Mouse (Mus musculus): Measurements from ENCODE around the gene Magi2. TPM values are rescaled to one million over a fixed set of nuclear protein-coding genes. Genes with fewer than 3 reads are reported as not detected.

Magi2 gene
- polyA plus RNA-seq, 1 experiment from 2014 or later: 37.7 TPM

- Histone ChIP-seq H3K36me3 (ENCODE audit: control insufficient read depth, insufficient read depth) (no peaks in the 10 kb centered on the region), H3K9me3 (ENCODE audit: control insufficient read depth, low read length) (no peaks in the 10 kb centered on the region), H3K9ac (replicated peaks; ENCODE audit: low read depth, low read length) (no peak overlapping the region), H3K4me3 (replicated peaks; ENCODE audit: low read length) (no peak overlapping the region), H3K4me2 (ENCODE audit: low read length) (no peak overlapping the region), H3K4me1 (replicated peaks; ENCODE audit: control insufficient read depth, insufficient read depth, low read length) (no peaks in the 10 kb centered on the region), H3K27me3 (replicated peaks; ENCODE audit: control insufficient read depth, insufficient read depth, low read length) (no peaks in the 10 kb centered on the region), H3K27ac (ENCODE audit: low read length) (no peak overlapping the region)
- ATAC-seq: no peak
- WGBS: 96% methylated on average over 8 of the region's 8 CpGs
Measured at GRCm38 (mm10) chr5:20667601-20668000, 1440.8 kb downstream of the Magi2 start.

DNA sequence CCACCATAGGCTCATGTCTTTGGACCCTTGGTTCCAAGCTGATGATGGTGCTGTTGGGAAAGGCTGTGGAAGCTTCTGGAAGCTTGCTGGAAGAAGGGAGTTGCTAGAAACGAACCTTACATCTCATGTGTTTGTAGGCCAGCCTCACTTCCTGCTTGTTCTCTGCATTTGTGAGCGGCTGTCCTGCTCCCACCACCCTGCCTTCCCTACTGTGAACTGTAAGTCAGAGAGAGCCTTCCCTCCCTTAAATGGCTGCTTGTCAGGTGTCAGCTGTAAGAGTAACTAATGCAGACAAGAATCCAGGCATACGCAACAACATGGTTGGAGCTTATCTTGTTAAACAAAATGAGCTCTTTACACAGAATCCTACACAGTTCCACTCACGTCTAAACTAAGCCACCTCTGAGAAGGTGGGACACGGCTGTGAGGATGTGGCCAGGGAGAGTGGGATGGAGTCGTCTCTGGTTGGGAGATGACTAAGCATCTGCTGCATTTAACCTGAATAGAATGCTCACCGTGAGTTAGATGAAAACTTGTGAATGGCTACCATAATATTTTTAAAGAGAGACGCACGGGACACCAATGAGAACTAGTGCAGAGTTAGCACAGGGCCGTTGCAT lies 1442.0 kb downstream of the Magi2 start:
- H3K4me1 ChIP-seq (replicated peaks; ENCODE audit: control insufficient read depth, insufficient read depth, low read length): no peaks in the 10 kb centered on the region
- H3K36me3 ChIP-seq (ENCODE audit: control insufficient read depth, insufficient read depth): no peaks in the 10 kb centered on the region
- H3K4me2 ChIP-seq (ENCODE audit: low read length): no peak overlapping the region
- no peak overlapping the region for H3K27ac ChIP-seq (ENCODE audit: low read length)
- no peak overlapping the region for H3K4me3 ChIP-seq (replicated peaks; ENCODE audit: low read length)
- H3K9ac ChIP-seq (replicated peaks; ENCODE audit: low read depth, low read length): no peak overlapping the region
- no peak for ATAC-seq
- no peaks in the 10 kb centered on the region for H3K27me3 ChIP-seq (replicated peaks; ENCODE audit: control insufficient read depth, insufficient read depth, low read length)
- H3K9me3 ChIP-seq (ENCODE audit: control insufficient read depth, low read length): no peaks in the 10 kb centered on the region
- WGBS: 93% methylated on average over 10 of the region's 10 CpGs

- no peaks in the 10 kb centered on the region for H3K4me1 ChIP-seq (replicated peaks; ENCODE audit: control insufficient read depth, insufficient read depth, low read length)
- H3K4me3 ChIP-seq (replicated peaks; ENCODE audit: low read length): no peak overlapping the region
- no peak overlapping the region for H3K4me2 ChIP-seq (ENCODE audit: low read length)
- WGBS: 91% methylated on average over 5 of the region's 5 CpGs
- H3K36me3 ChIP-seq (ENCODE audit: control insufficient read depth, insufficient read depth): no peaks in the 10 kb centered on the region
- no peaks in the 10 kb centered on the region for H3K27me3 ChIP-seq (replicated peaks; ENCODE audit: control insufficient read depth, insufficient read depth, low read length)
- H3K9me3 ChIP-seq (ENCODE audit: control insufficient read depth, low read length): no peaks in the 10 kb centered on the region
- no peak overlapping the region for H3K9ac ChIP-seq (replicated peaks; ENCODE audit: low read depth, low read length)
- ATAC-seq: no peak
- no peak overlapping the region for H3K27ac ChIP-seq (ENCODE audit: low read length)
Measured at GRCm38 (mm10) chr5:20669456-20669855, 1442.6 kb downstream of the Magi2 start.

DNA sequence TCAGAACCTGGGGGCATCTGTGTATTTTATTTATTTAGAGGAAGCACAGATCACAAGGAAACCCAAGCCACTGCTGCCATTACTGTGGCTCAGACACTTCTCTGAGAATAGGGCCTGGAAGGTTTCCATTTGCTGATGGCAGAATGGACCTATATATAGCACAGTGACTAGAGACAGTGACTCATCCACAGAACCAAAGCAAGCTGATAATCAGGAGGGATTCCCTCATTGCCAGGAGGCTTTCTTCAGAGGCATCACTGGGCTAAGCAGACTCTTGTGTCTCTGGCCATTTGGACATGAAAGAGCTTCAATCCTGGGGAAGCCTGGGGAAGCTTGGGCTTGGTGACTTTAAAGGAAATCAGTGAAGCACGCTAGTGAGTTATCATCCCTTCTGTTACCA lies 1445.0 kb downstream of the Magi2 start:
- 61% methylated on average over 1 of the region's 1 CpGs for WGBS
- Histone ChIP-seq H3K36me3 (ENCODE audit: control insufficient read depth, insufficient read depth) (no peaks in the 10 kb centered on the region), H3K4me2 (ENCODE audit: low read length) (no peak overlapping the region), H3K9me3 (ENCODE audit: control insufficient read depth, low read length) (no peaks in the 10 kb centered on the region), H3K4me3 (replicated peaks; ENCODE audit: low read length) (no peak overlapping the region), H3K27me3 (replicated peaks; ENCODE audit: control insufficient read depth, insufficient read depth, low read length) (no peaks in the 10 kb centered on the region), H3K4me1 (replicated peaks; ENCODE audit: control insufficient read depth, insufficient read depth, low read length) (peaks cover 10% of the 10 kb centered on the region), H3K9ac (replicated peaks; ENCODE audit: low read depth, low read length) (no peak overlapping the region), H3K27ac (ENCODE audit: low read length) (no peak overlapping the region)
- ATAC-seq: no peak

DNA sequence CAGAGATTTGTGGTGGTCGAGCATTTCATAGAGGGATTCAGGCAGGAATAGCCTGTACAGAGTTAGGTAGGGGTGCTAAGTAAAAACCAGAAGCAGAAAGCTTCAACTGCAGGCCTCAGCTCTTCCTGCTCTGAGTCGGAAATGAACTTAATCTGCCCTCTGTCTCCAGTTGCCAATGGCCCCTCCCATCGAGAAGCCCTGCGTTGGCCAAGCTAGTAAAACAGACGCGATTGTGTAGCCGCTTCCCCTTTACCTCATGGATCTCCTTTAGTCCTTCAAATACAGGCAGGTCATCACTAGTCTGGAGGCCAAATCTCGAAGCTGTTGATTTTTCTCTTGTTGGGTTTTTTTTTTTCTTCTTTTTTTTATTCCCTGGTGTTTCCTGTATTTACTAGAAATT lies 1447.7 kb downstream of the Magi2 start:
- peaks cover 10% of the 10 kb centered on the region for H3K4me1 ChIP-seq (replicated peaks; ENCODE audit: control insufficient read depth, insufficient read depth, low read length)
- H3K27ac ChIP-seq (ENCODE audit: low read length): no peak overlapping the region
- H3K9me3 ChIP-seq (ENCODE audit: control insufficient read depth, low read length): no peaks in the 10 kb centered on the region
- no peaks in the 10 kb centered on the region for H3K36me3 ChIP-seq (ENCODE audit: control insufficient read depth, insufficient read depth)
- no peak overlapping the region for H3K9ac ChIP-seq (replicated peaks; ENCODE audit: low read depth, low read length)
- no peak overlapping the region for H3K4me3 ChIP-seq (replicated peaks; ENCODE audit: low read length)
- no peak overlapping the region for H3K4me2 ChIP-seq (ENCODE audit: low read length)
- ATAC-seq: no peak
- H3K27me3 ChIP-seq (replicated peaks; ENCODE audit: control insufficient read depth, insufficient read depth, low read length): no peaks in the 10 kb centered on the region
- 76% methylated on average over 8 of the region's 8 CpGs for WGBS

- Histone ChIP-seq H3K9me3 (ENCODE audit: control insufficient read depth, low read length) (no peaks in the 10 kb centered on the region), H3K9ac (replicated peaks; ENCODE audit: low read depth, low read length) (no peak overlapping the region)
Measured at GRCm38 (mm10) chr5:20675163-20675665, 1448.4 kb downstream of the Magi2 start.

DNA sequence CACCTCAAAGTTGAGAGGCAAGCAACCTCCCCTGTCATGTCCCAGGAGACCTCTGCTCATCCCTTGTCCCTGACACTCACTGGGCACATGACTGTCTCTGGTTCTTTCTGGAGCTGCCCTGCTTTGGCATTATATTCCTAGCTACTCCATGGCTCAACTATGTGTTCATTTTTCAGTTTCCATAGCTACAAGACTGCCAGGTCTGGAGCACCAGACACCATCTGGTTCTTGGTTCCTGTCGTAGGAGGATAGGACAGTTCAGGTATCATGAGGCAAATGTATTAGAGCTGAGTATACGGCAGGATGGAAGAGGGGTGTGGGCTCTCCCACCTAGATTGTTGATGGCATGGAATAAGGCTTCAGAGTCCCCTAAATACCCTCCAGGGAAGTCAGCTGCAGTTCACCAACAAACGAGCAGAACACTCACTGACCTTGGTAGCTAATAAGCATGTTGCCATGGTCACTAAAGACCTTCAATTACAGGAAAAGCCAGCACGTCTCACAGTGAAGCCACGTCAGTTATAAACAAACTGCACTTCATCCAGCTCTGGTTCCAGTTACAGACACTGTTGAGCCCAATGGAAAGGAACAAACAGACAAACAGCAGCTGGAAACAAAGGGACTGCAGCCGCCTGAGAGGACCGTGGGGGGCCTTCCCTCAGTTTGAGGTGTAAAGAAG lies 1449.5 kb downstream of the Magi2 start:
- Histone ChIP-seq H3K27ac (ENCODE audit: low read length) (peak overlapping the region; percentile 41), H3K4me2 (ENCODE audit: low read length) (no peak overlapping the region), H3K27me3 (replicated peaks; ENCODE audit: control insufficient read depth, insufficient read depth, low read length) (no peaks in the 10 kb centered on the region), H3K9me3 (ENCODE audit: control insufficient read depth, low read length) (no peaks in the 10 kb centered on the region), H3K9ac (replicated peaks; ENCODE audit: low read depth, low read length) (no peak overlapping the region), H3K36me3 (ENCODE audit: control insufficient read depth, insufficient read depth) (no peaks in the 10 kb centered on the region), H3K4me1 (replicated peaks; ENCODE audit: control insufficient read depth, insufficient read depth, low read length) (peaks cover 10% of the 10 kb centered on the region), H3K4me3 (replicated peaks; ENCODE audit: low read length) (no peak overlapping the region)
- 14% methylated on average over 7 of the region's 7 CpGs for WGBS
- ATAC-seq: peak; percentile 73

More at GRCm38 (mm10) chr5:20675163-20675665, 1448.4 kb downstream of the Magi2 start:
- H3K27ac ChIP-seq (ENCODE audit: low read length): no peak overlapping the region
- no peak overlapping the region for H3K4me3 ChIP-seq (replicated peaks; ENCODE audit: low read length)
- peaks cover 10% of the 10 kb centered on the region for H3K4me1 ChIP-seq (replicated peaks; ENCODE audit: control insufficient read depth, insufficient read depth, low read length)
- ATAC-seq: no peak
- no peaks in the 10 kb centered on the region for H3K27me3 ChIP-seq (replicated peaks; ENCODE audit: control insufficient read depth, insufficient read depth, low read length)
- no peaks in the 10 kb centered on the region for H3K36me3 ChIP-seq (ENCODE audit: control insufficient read depth, insufficient read depth)
- no peak overlapping the region for H3K4me2 ChIP-seq (ENCODE audit: low read length)

GRCm38 (mm10) chr5:20677246-20677645 lies 1450.4 kb downstream of the Magi2 start:
- no peak for ATAC-seq
- H3K4me2 ChIP-seq (ENCODE audit: low read length): no peak overlapping the region
- H3K9ac ChIP-seq (replicated peaks; ENCODE audit: low read depth, low read length): no peak overlapping the region
- no peaks in the 10 kb centered on the region for H3K36me3 ChIP-seq (ENCODE audit: control insufficient read depth, insufficient read depth)
- H3K27me3 ChIP-seq (replicated peaks; ENCODE audit: control insufficient read depth, insufficient read depth, low read length): no peaks in the 10 kb centered on the region
- peaks cover 10% of the 10 kb centered on the region for H3K4me1 ChIP-seq (replicated peaks; ENCODE audit: control insufficient read depth, insufficient read depth, low read length)
- WGBS: 65% methylated on average over 3 of the region's 3 CpGs
- no peak overlapping the region for H3K4me3 ChIP-seq (replicated peaks; ENCODE audit: low read length)
- no peaks in the 10 kb centered on the region for H3K9me3 ChIP-seq (ENCODE audit: control insufficient read depth, low read length)
- H3K27ac ChIP-seq (ENCODE audit: low read length): no peak overlapping the region; the same call in 1 of the 2 replicates

- H3K4me2 ChIP-seq (ENCODE audit: low read length): no peak overlapping the region
- no peak overlapping the region for H3K27ac ChIP-seq (ENCODE audit: low read length)
- H3K27me3 ChIP-seq (replicated peaks; ENCODE audit: control insufficient read depth, insufficient read depth, low read length): no peaks in the 10 kb centered on the region
- no peaks in the 10 kb centered on the region for H3K36me3 ChIP-seq (ENCODE audit: control insufficient read depth, insufficient read depth)
- ATAC-seq: no peak
- H3K4me1 ChIP-seq (replicated peaks; ENCODE audit: control insufficient read depth, insufficient read depth, low read length): peaks cover 10% of the 10 kb centered on the region
- no peaks in the 10 kb centered on the region for H3K9me3 ChIP-seq (ENCODE audit: control insufficient read depth, low read length)
- no peak overlapping the region for H3K4me3 ChIP-seq (replicated peaks; ENCODE audit: low read length)
- no peak overlapping the region for H3K9ac ChIP-seq (replicated peaks; ENCODE audit: low read depth, low read length)
- 68% methylated on average over 3 of the region's 3 CpGs for WGBS
Measured at GRCm38 (mm10) chr5:20678573-20678972, 1451.7 kb downstream of the Magi2 start.
